Mouse (Mus musculus): Measurements from ENCODE around the gene Sdhd. TPM values are rescaled to one million over a fixed set of nuclear protein-coding genes. Genes with fewer than 3 reads are reported as not detected.
"Not testable (repeated sequence)": the region's sequence is repeated elsewhere in the genome, so short reads cannot be mapped to it uniquely, and the experiment has no call there.

The Sdhd gene
- 229 and 243 TPM in 2 replicates for polyA plus RNA-seq (2015; fragmentation: Nextera tagmentation; extraction: Ambion mirVana)

- Histone ChIP-seq H3K9me3 (no peaks in the 10 kb centered on the region), H3K4me2 (peak within 1 kb of the TSS; percentile 94), H3K4me3 (peak within 1 kb of the TSS; percentile 88), H3K27ac (replicated peaks) (peak within 1 kb of the TSS; percentile 93), H3K36me3 (peaks cover 44% of the 10 kb centered on the region), H3K27me3 (no peaks in the 10 kb centered on the region), H3K4me1 (replicated peaks) (peaks cover 32% of the 10 kb centered on the region), H3K9ac (peak within 1 kb of the TSS; percentile 93)
- under 1% methylated on average over 48 of the region's 48 CpGs for WGBS
- ATAC-seq (ENCODE audit: low read depth), result peak; percentile 97
These were observed at the start of gene Sdhd, which contains the start of gene Timm8b for GRCm38 (mm10) chr9:50603189-50603997. Gene Sdhd, minus strand, starts transcription at chr9:50603812. Gene Timm8b, plus strand, starts transcription at chr9:50603910.

- Histone ChIP-seq H3K9ac (no peak overlapping the region), H3K4me2 (no peak overlapping the region), H3K4me3 (no peak overlapping the region), H3K36me3 (peaks cover 98% of the 10 kb centered on the region), H3K4me1 (replicated peaks) (no peaks in the 10 kb centered on the region), H3K9me3 (no peaks in the 10 kb centered on the region), H3K27me3 (no peaks in the 10 kb centered on the region), H3K27ac (replicated peaks) (no peak overlapping the region)
- no peak for ATAC-seq (ENCODE audit: low read depth)
- WGBS, result 95% methylated on average over 10 of the region's 10 CpGs
These were observed 46.9 kb upstream of the Sdhd start for GRCm38 (mm10) chr9:50650503-50650902.

GRCm38 (mm10) chr9:50646826-50647370 lies 43.3 kb upstream of the Sdhd start:
- no peaks in the 10 kb centered on the region for H3K9me3 ChIP-seq
- peaks cover 96% of the 10 kb centered on the region for H3K36me3 ChIP-seq
- no peak overlapping the region for H3K4me3 ChIP-seq
- no peak for ATAC-seq (ENCODE audit: low read depth)
- H3K27me3 ChIP-seq, result no peaks in the 10 kb centered on the region
- no peak overlapping the region for H3K27ac ChIP-seq (replicated peaks)
- no peak overlapping the region for H3K4me2 ChIP-seq
- no peak overlapping the region for H3K9ac ChIP-seq
- WGBS, result 81% methylated on average over 10 of the region's 10 CpGs
- H3K4me1 ChIP-seq (replicated peaks), result no peaks in the 10 kb centered on the region

- no peak overlapping the region for H3K4me3 ChIP-seq
- H3K4me1 ChIP-seq (replicated peaks), result no peaks in the 10 kb centered on the region
- peaks cover 65% of the 10 kb centered on the region for H3K36me3 ChIP-seq
- no peak for ATAC-seq (ENCODE audit: low read depth)
- WGBS, result 96% methylated on average over 11 of the region's 11 CpGs
- no peaks in the 10 kb centered on the region for H3K27me3 ChIP-seq
- no peaks in the 10 kb centered on the region for H3K9me3 ChIP-seq
- no peak overlapping the region for H3K27ac ChIP-seq (replicated peaks)
- H3K4me2 ChIP-seq, result no peak overlapping the region
- no peak overlapping the region for H3K9ac ChIP-seq
These were observed 30.7 kb upstream of the Sdhd start for GRCm38 (mm10) chr9:50634270-50634669.

- Histone ChIP-seq H3K4me1 (replicated peaks) (no peaks in the 10 kb centered on the region), H3K9ac (no peak overlapping the region), H3K27me3 (no peaks in the 10 kb centered on the region), H3K36me3 (peaks cover 53% of the 10 kb centered on the region), H3K27ac (replicated peaks) (no peak overlapping the region), H3K4me2 (no peak overlapping the region), H3K4me3 (no peak overlapping the region), H3K9me3 (no peaks in the 10 kb centered on the region)
- 56% methylated on average over 2 of the region's 2 CpGs for WGBS
- no peak for ATAC-seq (ENCODE audit: low read depth)
These were observed 29.4 kb upstream of the Sdhd start for GRCm38 (mm10) chr9:50633059-50633458.

- Histone ChIP-seq H3K27me3 (no peaks in the 10 kb centered on the region), H3K9ac (no peak overlapping the region), H3K4me3 (no peak overlapping the region), H3K4me2 (no peak overlapping the region), H3K27ac (replicated peaks) (no peak overlapping the region), H3K4me1 (replicated peaks) (no peaks in the 10 kb centered on the region), H3K36me3 (peaks cover 46% of the 10 kb centered on the region), H3K9me3 (no peaks in the 10 kb centered on the region)
- ATAC-seq (ENCODE audit: low read depth), result no peak
- 90% methylated on average over 6 of the region's 6 CpGs for WGBS
These were observed 28.5 kb upstream of the Sdhd start for GRCm38 (mm10) chr9:50632016-50632688.

- not testable (repeated sequence) for H3K4me1 ChIP-seq (replicated peaks); H3K9me3 ChIP-seq; ATAC-seq (ENCODE audit: low read depth); H3K4me3 ChIP-seq; H3K27me3 ChIP-seq; H3K4me2 ChIP-seq; H3K9ac ChIP-seq; H3K27ac ChIP-seq (replicated peaks)
- 96% methylated on average over 6 of the region's 8 CpGs for WGBS
- H3K36me3 ChIP-seq, result peaks cover 34% of the 10 kb centered on the region
These were observed 27.3 kb upstream of the Sdhd start for GRCm38 (mm10) chr9:50630903-50631302.

- ATAC-seq (ENCODE audit: low read depth), result no peak
These were observed 14.2 kb upstream of the Sdhd start for GRCm38 (mm10) chr9:50617794-50618330.

GRCm38 (mm10) chr9:50616766-50617603 lies 13.4 kb upstream of the Sdhd start, which contains the start of the genes Pih1d2 and Nkapd1:
Gene Pih1d2, plus strand, starts transcription at chr9:50617321.
Gene Nkapd1, minus strand, starts transcription at chr9:50617464.
- under 1% methylated on average over 70 of the region's 81 CpGs for WGBS
- Histone ChIP-seq H3K27me3 (no peaks in the 10 kb centered on the region), H3K4me3 (peak within 1 kb of the TSS; percentile 100), H3K9me3 (no peaks in the 10 kb centered on the region), H3K4me2 (peak within 1 kb of the TSS; percentile 85), H3K9ac (peak within 1 kb of the TSS; percentile 96), H3K36me3 (peaks cover 31% of the 10 kb centered on the region), H3K4me1 (replicated peaks) (peaks cover 28% of the 10 kb centered on the region), H3K27ac (replicated peaks) (peak within 1 kb of the TSS; percentile 97)
- ATAC-seq (ENCODE audit: low read depth), result peak; percentile 97

More at GRCm38 (mm10) chr9:50617794-50618330, 14.2 kb upstream of the Sdhd start:
- Histone ChIP-seq H3K27me3 (no peaks in the 10 kb centered on the region), H3K9ac (peak overlapping the region; percentile 96), H3K4me2 (peak overlapping the region; percentile 85), H3K27ac (replicated peaks) (no peak overlapping the region), H3K36me3 (peaks cover 22% of the 10 kb centered on the region), H3K4me1 (replicated peaks) (peaks cover 28% of the 10 kb centered on the region), H3K4me3 (peak overlapping the region; percentile 100), H3K9me3 (no peaks in the 10 kb centered on the region)
- whole genome bisulfite sequencing, result 65% methylated on average over 9 of the region's 9 CpGs

GRCm38 (mm10) chr9:50616161-50616560 lies 12.5 kb upstream of the Sdhd start:
- peak overlapping the region; percentile 100 for H3K4me3 ChIP-seq
- ATAC-seq (ENCODE audit: low read depth), result no peak
- peak overlapping the region; percentile 85 for H3K4me2 ChIP-seq
- H3K36me3 ChIP-seq, result peaks cover 38% of the 10 kb centered on the region
- H3K9ac ChIP-seq, result peak overlapping the region; percentile 96
- H3K9me3 ChIP-seq, result no peaks in the 10 kb centered on the region
- H3K27me3 ChIP-seq, result no peaks in the 10 kb centered on the region
- H3K27ac ChIP-seq (replicated peaks), result peak overlapping the region; percentile 97; the same call in 1 of the 2 replicates
- WGBS, result 40% methylated on average over 11 of the region's 11 CpGs
- H3K4me1 ChIP-seq (replicated peaks), result peaks cover 28% of the 10 kb centered on the region

GRCm38 (mm10) chr9:50612115-50612514 lies 8.5 kb upstream of the Sdhd start:
- Histone ChIP-seq H3K27ac (replicated peaks) (no peak overlapping the region), H3K27me3 (no peaks in the 10 kb centered on the region), H3K9me3 (no peaks in the 10 kb centered on the region), H3K9ac (no peak overlapping the region), H3K4me2 (no peak overlapping the region), H3K4me1 (replicated peaks) (peaks cover 24% of the 10 kb centered on the region), H3K4me3 (no peak overlapping the region), H3K36me3 (peaks cover 76% of the 10 kb centered on the region)
- WGBS, result 83% methylated on average over 4 of the region's 4 CpGs
- no peak for ATAC-seq (ENCODE audit: low read depth)
